Mouse (Mus musculus): ENCODE data around the gene Plekhh1.

The Plekhh1 gene

DNA sequence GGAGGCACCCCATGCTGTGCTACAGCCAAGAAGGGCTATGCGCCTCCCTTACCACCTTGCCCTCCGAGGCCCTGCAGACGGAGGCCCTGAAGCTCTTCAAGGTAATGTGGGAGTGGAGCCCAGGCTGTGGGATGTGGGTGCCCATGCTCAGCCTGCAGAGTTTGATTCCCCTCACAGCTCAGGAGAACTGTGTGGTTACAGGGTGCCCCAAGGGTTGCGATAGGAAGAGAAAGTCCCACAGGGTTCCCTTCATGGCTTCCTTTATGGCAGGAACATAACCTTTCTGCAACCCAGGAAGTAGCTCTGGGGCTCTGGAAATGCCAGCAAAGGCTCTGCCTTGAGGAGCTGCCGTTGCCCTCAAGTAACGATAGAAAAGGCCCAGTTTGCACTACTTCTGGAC, 41.0 kb downstream of the Plekhh1 start:
- no peak for DNase-seq (ENCODE audit: low spot score in 2 of 2)

- no peak for DNase-seq (ENCODE audit: low spot score in 2 of 2)
Observed at GRCm38 (mm10) chr12:79070736-79071333, 41.9 kb downstream of the Plekhh1 start.

- no peak for DNase-seq (ENCODE audit: low spot score in 2 of 2)
Observed at GRCm38 (mm10) chr12:79072576-79072975, 43.6 kb downstream of the Plekhh1 start.

DNA sequence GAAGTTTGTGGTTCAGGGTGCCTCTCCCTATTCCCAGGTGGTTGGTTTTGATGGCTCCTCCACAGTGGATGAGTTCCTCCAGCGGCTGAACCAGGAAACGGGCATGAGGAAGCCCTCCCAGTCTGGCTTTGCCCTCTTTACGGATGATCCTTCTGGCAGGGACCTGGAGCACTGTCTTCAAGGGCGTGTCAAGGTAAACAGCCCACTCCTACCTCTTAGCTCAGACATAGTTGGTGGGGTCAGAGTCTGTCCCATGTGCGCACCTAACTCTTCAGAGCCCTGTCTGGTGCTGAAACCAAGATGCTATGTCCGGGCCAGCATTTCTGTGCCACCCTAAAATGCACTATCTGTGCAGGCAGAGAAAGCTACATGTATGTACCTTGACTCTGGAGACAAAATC, 44.4 kb downstream of the Plekhh1 start:
- DNase-seq (ENCODE audit: low spot score in 2 of 2) = no peak

- DNase-seq (ENCODE audit: low spot score in 2 of 2) = peak; percentile 73 to 74
Observed at GRCm38 (mm10) chr12:79089182-79089812, 60.3 kb downstream of the Plekhh1 start, which contains the start of gene Pigh. TSS of gene Pigh (minus strand) at chr12:79089651.

DNA sequence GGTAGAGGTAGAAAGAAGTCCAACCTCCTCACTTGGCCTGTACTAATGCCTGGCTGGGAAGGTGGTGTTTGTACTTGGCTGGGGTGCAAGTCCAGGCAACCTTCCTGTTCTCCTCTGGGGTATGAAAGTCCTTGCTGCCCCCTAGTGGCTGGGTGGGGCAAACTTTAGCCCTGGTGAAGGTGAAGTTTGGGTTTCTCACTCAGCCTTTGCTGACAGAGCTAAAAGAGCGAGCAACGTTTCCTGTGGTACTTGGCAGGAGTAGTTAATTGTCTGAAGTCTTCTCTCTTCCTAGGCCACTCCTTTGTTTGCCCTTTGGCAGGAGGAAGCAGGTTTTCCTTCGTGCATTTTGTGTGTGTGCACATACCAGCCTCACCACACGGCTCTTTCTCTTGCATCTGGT, 63.6 kb downstream of the Plekhh1 start:
- peak in 1 of 2 experiments; percentile 9 for DNase-seq (ENCODE audit: low spot score in 2 of 2)

- DNase-seq (ENCODE audit: low spot score in 2 of 2) = no peak
Observed at GRCm38 (mm10) chr12:79097106-79097752, 68.3 kb downstream of the Plekhh1 start.

GRCm38 (mm10) chr12:79103773-79104172, 74.8 kb downstream of the Plekhh1 start:
- DNase-seq (ENCODE audit: low spot score in 2 of 2) = no peak

DNA sequence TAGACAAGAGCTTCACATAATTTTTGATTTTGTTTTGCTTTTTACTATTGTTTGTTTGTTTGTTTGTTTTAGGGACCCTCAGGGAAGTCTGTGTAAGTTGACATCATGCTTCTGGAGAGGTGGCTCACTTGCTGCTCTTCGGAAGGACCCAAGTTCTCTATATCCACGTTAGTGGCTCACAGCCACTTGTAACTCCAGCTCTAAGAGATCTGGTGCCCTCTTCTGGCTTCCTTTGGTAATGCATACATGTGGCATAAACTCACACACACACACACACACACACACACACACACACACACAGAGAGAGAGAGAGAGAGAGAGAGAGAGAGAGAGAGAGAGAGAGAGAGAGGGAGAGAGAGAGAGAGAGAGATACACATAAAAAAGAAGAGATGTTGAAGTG, 75.6 kb downstream of the Plekhh1 start:
- no peak for DNase-seq (ENCODE audit: low spot score in 2 of 2)

DNA sequence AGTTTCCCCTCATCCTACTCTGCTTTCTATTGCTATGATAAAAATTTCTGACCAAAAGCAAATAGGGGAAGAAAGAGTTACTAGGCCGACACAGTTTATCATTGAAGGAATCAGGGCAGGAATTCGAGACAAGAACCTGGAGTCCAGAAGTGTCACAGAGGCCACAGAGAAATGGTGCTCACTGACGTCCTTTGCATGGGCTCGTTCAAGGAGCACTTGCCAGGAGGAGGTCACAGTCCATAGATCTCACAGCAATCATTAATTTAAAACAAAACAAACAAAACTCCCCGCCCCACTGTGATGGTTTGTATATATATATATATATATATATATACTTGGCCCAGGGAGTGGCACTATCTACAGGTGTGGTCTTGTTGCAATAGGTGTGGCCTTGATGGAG, 76.3 kb downstream of the Plekhh1 start:
- DNase-seq (ENCODE audit: low spot score in 2 of 2) = no peak

- no peak for DNase-seq (ENCODE audit: low spot score in 2 of 2)
Observed at GRCm38 (mm10) chr12:79118991-79119390, 90.0 kb downstream of the Plekhh1 start.

- DNase-seq (ENCODE audit: low spot score in 2 of 2) = no peak
Observed at GRCm38 (mm10) chr12:79122820-79123219, 93.9 kb downstream of the Plekhh1 start.

GRCm38 (mm10) chr12:79130299-79131177, 101.6 kb downstream of the Plekhh1 start, which contains the start of gene Arg2:
TSS of gene Arg2 (plus strand) at chr12:79130777.
- DNase-seq (ENCODE audit: low spot score in 2 of 2) = peak; percentile 59 to 69
